Mouse (Mus musculus) B cell, adult (primary cell): ENCODE measurements around the gene Ttc7b. TPM values are rescaled to one million over a fixed set of nuclear protein-coding genes. Genes with fewer than 3 reads are reported as not detected.

Source experiments
- total RNA-seq: library from RNA; stranded (reverse); gene quantifications from 4 replicates; pipeline ENCODE4 v1.2.4, GENCODE M21; 2023; ENCODE audit not compliant: inconsistent age

Ttc7b gene
- total RNA-seq, result 23.0 to 26.4 TPM (median 24.2 TPM) in 4 replicates

DNA sequence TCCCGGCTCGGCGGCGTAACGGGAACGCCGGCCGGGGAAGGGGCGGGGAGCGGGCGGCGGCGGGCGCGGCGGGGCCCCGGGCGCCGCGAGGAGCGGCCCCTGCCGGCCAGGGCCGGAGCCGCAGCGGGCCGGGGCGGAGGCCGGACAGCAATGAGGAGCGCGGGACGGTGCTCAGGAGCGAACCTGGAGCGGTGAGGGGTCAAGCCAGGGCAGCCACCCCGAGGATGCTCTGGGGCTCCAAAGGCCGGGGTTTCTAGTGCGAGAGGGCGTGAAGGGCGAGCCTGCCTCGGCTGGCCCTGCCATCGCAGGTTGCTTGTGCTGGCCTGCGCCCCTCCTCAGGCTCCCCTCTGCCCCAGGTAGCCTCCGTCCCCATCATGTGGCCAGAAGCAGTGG, at the start of gene Ttc7b:
Ttc7b (minus strand) TSS at position 33 of the 393 bp plus-strand sequence.

Other genes starting within 250 kb of the Ttc7b start
- gene Rps6ka5, start 206.2 kb upstream of the Ttc7b start, total RNA-seq, result 38.6 to 47.5 TPM (median 43.1 TPM) in 4 replicates